Mouse (Mus musculus) thymus, adult 18-20 months (tissue): ENCODE measurements around the gene Olfr917.

Source experiments
- DNase-seq, 2 experiments: peaks; one replicate each; pipeline ENCODE4 v3.0.0; 2022; ENCODE audit warnings: mixed read lengths in 2 of 2

Gene Olfr917

DNA sequence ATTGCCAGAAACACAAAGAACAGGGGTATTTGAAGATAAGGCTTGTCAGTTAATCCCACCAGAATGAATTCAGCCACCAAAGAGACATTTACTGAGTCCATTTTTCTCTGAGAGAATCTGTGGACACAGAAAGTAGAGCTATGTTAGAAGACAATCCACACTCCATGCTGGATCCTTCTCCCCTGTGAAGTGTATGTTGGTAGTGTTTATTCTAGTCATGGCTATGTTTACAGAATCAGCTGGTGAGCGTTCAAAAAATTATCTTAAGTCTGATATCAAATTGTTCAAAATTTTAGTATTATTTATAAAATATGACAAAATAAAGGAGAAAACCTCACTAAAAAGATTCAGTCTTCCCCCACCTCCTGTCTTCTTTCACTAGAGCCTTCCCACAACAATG, at the start of gene Olfr917:
Gene Olfr917, minus strand, starts transcription at position 101 of the 400 bp plus-strand sequence.
- DNase-seq = no peak

DNA sequence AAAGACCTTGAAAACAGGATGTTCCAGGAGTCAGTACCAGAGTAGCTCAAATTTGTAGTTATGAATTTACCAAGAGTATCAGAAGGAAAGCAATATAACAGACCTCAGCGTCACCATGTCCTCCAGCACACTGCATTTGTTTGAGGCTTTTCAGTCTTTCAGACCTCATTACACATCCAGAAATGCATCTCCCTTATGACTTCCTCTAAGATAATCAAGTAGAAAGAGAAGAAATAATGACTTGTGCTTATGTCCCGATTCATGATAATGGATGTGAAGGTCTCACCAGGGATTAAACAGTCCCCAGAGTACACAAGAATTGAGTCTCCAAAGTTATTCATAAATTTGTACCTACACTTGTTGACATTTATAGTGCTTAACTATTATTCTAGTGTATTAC, 8.9 kb upstream of the Olfr917 start, which contains the start of gene Olfr918:
Gene Olfr918, minus strand, starts transcription at position 101 of the 400 bp plus-strand sequence.
- DNase-seq = no peak

GRCm38 (mm10) chr9:38672887-38673286, 7.2 kb upstream of the Olfr917 start:
- DNase-seq = no peak

DNA sequence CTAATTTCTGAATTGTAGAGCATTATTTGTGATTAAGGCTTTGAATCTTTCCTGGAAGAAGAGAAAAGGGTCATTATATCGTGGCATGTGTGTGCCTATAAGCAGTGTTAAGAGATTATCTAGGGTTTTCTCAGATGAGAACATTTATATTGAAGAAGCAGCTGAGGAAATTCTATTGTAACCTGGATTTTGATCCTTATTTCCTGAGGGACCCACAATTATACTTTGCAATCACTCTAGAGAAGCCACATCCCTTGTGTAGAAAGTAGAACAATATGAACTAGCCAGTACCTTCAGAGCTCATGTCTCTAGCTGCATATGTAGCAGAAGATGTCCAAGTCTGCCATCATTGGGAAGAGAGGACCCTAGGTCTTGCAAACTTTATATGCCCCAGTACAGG, 5.9 kb downstream of the Olfr917 start, which contains the start of gene Olfr916:
Gene Olfr916, minus strand, starts transcription at position 101 of the 400 bp plus-strand sequence.
- no peak for DNase-seq

DNA sequence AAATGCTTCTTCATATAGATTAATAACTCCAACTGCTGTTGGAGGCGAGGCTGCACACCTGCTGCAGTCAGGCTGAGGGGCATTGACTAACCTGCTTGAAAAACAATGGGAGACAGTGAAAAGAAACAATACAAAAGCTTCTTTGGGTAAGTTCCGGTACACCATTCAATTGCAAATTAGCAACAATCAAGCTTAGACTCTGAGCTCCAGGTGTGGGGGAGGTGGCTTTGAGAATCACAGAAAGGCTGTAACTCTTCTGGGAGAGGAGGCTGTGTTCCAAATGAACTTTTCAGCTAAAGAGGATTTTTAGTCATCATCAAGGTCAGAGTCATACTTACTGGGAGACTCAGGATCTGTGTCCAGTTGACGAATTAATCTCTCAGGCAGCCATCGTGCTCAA, 33.2 kb downstream of the Olfr917 start:
- DNase-seq = no peak
